Mouse (Mus musculus): Measurements from ENCODE around the gene Sh3bgrl3. TPM values are rescaled to one million over a fixed set of nuclear protein-coding genes. Genes with fewer than 3 reads are reported as not detected.

The Sh3bgrl3 gene
- polyA plus RNA-seq, 1 experiment: 2.5 TPM

- no peak for TF ChIP-seq GATA1 (IDR thresholded peaks at IDR 0.05; ENCODE audit: low read length)
- no peak for TF ChIP-seq TAL1 (IDR thresholded peaks at IDR 0.05; ENCODE audit: low read length)
- H3K36me3 ChIP-seq (ENCODE audit: control insufficient read depth): peaks cover 75% of the 10 kb centered on the region
These were observed 4.0 kb upstream of the Sh3bgrl3 start for GRCm38 (mm10) chr4:134132519-134133095.

DNA sequence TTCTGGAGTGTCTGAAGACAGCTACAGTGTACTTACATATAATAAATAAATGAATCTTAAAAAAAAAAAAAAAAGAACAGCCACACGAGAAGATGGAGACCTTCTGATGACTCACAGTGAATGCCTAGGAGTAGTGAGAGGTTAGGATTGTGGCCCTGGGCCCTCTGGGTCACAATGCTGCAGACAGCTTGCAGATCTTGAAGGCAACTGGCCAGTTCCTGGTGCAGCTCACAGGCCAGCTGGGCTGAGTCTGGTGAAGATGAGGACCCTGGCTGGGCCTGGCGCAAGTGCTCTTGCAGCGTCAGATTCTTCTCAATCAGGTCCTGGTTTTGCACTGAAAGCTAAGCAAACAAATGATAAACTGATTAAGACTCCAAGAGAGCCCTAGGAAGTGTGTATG lies 3.5 kb upstream of the Sh3bgrl3 start:
- H3K9me3 ChIP-seq (ENCODE audit: control insufficient read depth, low read length): no peaks in the 10 kb centered on the region
- no peak for TF ChIP-seq GATA1 (IDR thresholded peaks at IDR 0.05; ENCODE audit: low read length)
- no peak for TF ChIP-seq TAL1 (IDR thresholded peaks at IDR 0.05; ENCODE audit: low read length)
- peaks cover 71% of the 10 kb centered on the region for H3K36me3 ChIP-seq (ENCODE audit: control insufficient read depth)
- H3K4me1 ChIP-seq (ENCODE audit: control insufficient read depth): peaks cover 42% of the 10 kb centered on the region
- no peaks in the 10 kb centered on the region for H3K27me3 ChIP-seq (ENCODE audit: control insufficient read depth)
- no peak overlapping the region for H3K4me3 ChIP-seq (replicated peaks)

More at GRCm38 (mm10) chr4:134132519-134133095, 4.0 kb upstream of the Sh3bgrl3 start:
- Histone ChIP-seq H3K9me3 (ENCODE audit: control insufficient read depth, low read length) (no peaks in the 10 kb centered on the region), H3K4me3 (replicated peaks) (no peak overlapping the region), H3K27me3 (ENCODE audit: control insufficient read depth) (no peaks in the 10 kb centered on the region), H3K4me1 (ENCODE audit: control insufficient read depth) (peaks cover 37% of the 10 kb centered on the region)

DNA sequence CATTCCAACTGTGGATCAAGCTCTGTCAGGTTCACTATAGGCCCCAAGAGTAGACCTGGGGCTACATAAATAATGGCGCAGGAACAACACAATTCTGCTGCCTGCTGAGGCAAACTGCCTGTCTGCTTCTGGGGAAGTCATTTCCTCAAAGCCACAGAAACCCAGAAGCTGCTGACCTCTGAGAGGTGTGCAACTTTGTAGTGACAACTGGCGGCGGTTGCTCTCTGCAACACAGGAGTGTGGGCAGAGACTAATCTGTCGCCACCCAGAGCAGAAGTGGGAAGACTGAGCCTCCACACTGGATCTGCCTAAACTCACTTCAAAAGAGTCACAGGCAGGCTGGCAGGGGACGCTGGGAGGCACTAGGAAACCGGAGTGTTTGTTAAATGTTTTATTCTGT lies 893 bp upstream of the Sh3bgrl3 start:
- Histone ChIP-seq H3K9me3 (ENCODE audit: control insufficient read depth, low read length) (no peaks in the 10 kb centered on the region), H3K4me1 (ENCODE audit: control insufficient read depth) (peaks cover 48% of the 10 kb centered on the region), H3K27me3 (ENCODE audit: control insufficient read depth) (no peaks in the 10 kb centered on the region), H3K36me3 (ENCODE audit: control insufficient read depth) (peaks cover 52% of the 10 kb centered on the region), H3K4me3 (replicated peaks) (no peak overlapping the region)
- TF ChIP-seq GATA1 (IDR thresholded peaks at IDR 0.05; ENCODE audit: low read length) (no peak), TAL1 (IDR thresholded peaks at IDR 0.05; ENCODE audit: low read length) (no peak)

DNA sequence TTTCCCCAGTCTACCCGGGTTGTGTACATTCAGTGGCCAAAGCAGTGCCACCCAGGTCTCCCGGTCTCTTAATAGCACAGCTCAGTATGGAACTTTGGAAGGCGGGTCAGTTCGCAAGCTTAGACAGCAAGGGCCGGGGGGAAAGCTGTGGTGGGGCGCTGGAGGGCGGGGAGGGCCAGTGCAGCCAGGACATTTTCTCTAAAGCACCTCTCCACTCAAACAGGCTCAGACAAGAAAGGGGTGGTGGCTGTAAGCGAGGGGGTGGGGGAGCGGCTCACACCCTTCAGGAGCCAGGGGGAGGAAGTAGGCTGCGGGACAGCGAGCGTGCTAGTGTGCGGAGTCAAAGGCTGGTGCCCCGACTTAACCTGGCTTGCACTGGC lies 384 bp upstream of the Sh3bgrl3 start:
- peak overlapping the region; percentile 82 for H3K4me3 ChIP-seq (replicated peaks)
- H3K9me3 ChIP-seq (ENCODE audit: control insufficient read depth, low read length): no peaks in the 10 kb centered on the region
- TF ChIP-seq TAL1 (IDR thresholded peaks at IDR 0.05; ENCODE audit: low read length) (no peak), GATA1 (IDR thresholded peaks at IDR 0.05; ENCODE audit: low read length) (no peak)
- peaks cover 53% of the 10 kb centered on the region for H3K4me1 ChIP-seq (ENCODE audit: control insufficient read depth)
- peaks cover 48% of the 10 kb centered on the region for H3K36me3 ChIP-seq (ENCODE audit: control insufficient read depth)
- H3K27me3 ChIP-seq (ENCODE audit: control insufficient read depth): no peaks in the 10 kb centered on the region

- Histone ChIP-seq H3K27me3 (ENCODE audit: control insufficient read depth) (no peaks in the 10 kb centered on the region), H3K4me1 (ENCODE audit: control insufficient read depth) (peaks cover 51% of the 10 kb centered on the region), H3K36me3 (ENCODE audit: control insufficient read depth) (peaks cover 37% of the 10 kb centered on the region), H3K9me3 (ENCODE audit: control insufficient read depth, low read length) (no peaks in the 10 kb centered on the region), H3K4me3 (replicated peaks) (peak overlapping the region; percentile 82)
- TF ChIP-seq TAL1 (IDR thresholded peaks at IDR 0.05; ENCODE audit: low read length) (no peak), GATA1 (IDR thresholded peaks at IDR 0.05; ENCODE audit: low read length) (no peak)
These were observed 796 bp downstream of the Sh3bgrl3 start for GRCm38 (mm10) chr4:134127793-134128192.

DNA sequence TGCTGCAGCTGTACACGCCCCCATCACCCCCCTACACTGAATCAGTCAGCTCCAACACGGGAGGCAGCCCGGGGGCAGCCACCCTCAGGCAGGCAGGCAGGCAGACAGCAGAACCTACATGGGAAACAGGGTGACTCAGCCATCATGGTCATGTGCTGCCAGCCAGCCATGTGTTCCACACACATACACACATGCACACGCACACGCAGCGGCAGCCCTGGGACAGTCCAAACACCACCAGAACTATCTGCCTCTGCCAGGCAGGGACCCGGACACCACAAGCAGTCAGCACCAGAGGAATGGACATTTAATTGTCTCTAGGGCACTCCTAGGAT lies 1.5 kb downstream of the Sh3bgrl3 start:
- Histone ChIP-seq H3K4me3 (replicated peaks) (no peak overlapping the region), H3K27me3 (ENCODE audit: control insufficient read depth) (no peaks in the 10 kb centered on the region), H3K4me1 (ENCODE audit: control insufficient read depth) (peaks cover 51% of the 10 kb centered on the region), H3K36me3 (ENCODE audit: control insufficient read depth) (peaks cover 30% of the 10 kb centered on the region), H3K9me3 (ENCODE audit: control insufficient read depth, low read length) (no peaks in the 10 kb centered on the region)
- TF ChIP-seq GATA1 (IDR thresholded peaks at IDR 0.05; ENCODE audit: low read length) (no peak), TAL1 (IDR thresholded peaks at IDR 0.05; ENCODE audit: low read length) (no peak)

DNA sequence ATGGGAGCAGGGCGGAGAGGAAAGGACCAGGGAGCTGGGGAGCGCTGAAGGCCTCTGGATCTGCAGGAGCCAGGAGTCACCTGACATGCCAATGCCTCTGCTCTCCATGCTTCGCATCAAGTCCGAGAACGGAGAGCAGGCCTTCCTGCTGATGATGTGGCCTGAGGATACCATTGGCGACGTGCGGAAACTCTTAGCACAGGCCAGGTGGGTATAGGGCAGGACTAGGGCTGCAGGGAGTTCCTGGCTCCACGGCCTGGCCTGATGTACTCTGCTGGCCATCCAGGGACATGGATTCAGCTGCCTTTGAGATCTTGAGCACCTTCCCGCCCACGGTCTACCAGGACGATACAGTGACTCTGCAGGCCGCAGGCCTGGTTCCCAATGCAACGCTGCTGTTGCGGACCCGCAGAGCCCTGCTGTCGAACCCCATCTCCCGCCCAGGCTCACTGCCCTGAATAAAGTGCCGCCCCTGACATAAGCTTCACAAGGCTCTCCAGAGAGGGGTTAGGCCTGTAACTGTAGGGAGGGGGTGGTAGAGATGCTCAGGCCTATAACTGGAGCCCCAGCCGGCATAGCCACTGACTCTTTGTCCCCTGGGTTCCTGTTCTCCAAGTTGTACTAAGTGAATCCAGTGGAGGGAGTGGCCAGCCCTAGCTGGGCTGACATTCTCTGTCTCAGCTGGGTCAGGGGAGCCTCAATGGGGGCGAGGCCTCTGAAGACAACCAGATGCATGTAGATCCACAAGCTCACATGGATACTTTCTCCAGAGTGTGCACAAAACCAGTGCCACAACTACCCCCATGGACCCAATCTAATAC lies 2.1 kb downstream of the Sh3bgrl3 start:
- Histone ChIP-seq H3K4me3 (replicated peaks) (no peak overlapping the region), H3K27me3 (ENCODE audit: control insufficient read depth) (no peaks in the 10 kb centered on the region), H3K9me3 (ENCODE audit: control insufficient read depth, low read length) (no peaks in the 10 kb centered on the region), H3K4me1 (ENCODE audit: control insufficient read depth) (peaks cover 51% of the 10 kb centered on the region), H3K36me3 (ENCODE audit: control insufficient read depth) (peaks cover 25% of the 10 kb centered on the region)
- TF ChIP-seq GATA1 (IDR thresholded peaks at IDR 0.05; ENCODE audit: low read length) (no peak), TAL1 (IDR thresholded peaks at IDR 0.05; ENCODE audit: low read length) (no peak)

DNA sequence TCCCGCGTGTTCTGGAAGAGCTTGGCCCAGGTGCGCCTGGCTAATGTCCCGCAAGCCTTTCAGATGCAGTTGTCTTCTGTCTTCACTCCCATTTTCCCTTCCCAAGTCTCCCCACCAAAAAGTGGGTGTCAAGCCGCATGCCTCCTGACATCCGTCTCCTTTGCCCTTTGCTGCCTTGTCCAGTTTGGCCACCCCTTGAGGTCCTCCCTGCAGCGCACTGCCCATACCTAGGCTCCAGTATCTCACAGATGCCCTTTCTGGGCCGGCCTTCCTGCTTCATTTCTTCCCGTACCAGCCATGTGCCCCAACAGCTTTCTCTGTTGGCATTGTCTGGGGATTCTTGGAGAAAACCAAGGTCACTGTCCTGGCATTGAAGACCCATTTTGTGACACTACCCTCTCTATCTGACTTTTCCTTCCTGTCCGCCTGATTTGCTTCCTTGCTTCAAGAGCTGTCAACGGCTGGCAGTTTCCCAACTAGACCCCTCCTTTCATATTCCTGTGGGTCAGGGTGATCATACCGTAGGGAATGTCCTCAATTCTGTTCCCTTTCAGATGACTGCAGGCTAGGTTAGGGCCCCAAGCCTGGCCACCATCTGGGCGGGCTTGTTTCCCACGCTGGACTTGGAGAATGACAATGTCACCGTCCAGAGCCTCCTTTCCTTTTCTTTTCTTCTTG lies 3.1 kb downstream of the Sh3bgrl3 start:
- peaks cover 49% of the 10 kb centered on the region for H3K4me1 ChIP-seq (ENCODE audit: control insufficient read depth)

More for the DNA sequence above, 3.1 kb downstream of the Sh3bgrl3 start:
- TF ChIP-seq TAL1 (IDR thresholded peaks at IDR 0.05; ENCODE audit: low read length): no peak
- no peak for TF ChIP-seq GATA1 (IDR thresholded peaks at IDR 0.05; ENCODE audit: low read length)
- Histone ChIP-seq H3K4me3 (replicated peaks) (no peak overlapping the region), H3K36me3 (ENCODE audit: control insufficient read depth) (peaks cover 15% of the 10 kb centered on the region), H3K9me3 (ENCODE audit: control insufficient read depth, low read length) (no peaks in the 10 kb centered on the region), H3K27me3 (ENCODE audit: control insufficient read depth) (no peaks in the 10 kb centered on the region)

Data from erythroblast, embryonic 14.5 days (primary cell).